9 mouse cellular contexts compared by ENCODE assay signal in genomic region chr2:57102091-57102855, GRCm38 (mm10). TPM values are rescaled to one million over a fixed set of nuclear protein-coding genes. Genes with fewer than 3 reads are reported as not detected.
DNase-seq lines count a peak whose midpoint lies in the region; ATAC-seq and TF ChIP-seq lines count a peak whose summit lies in the region.
"Had no signal": no experiment of that assay in that cellular context is flagged by ENCODE, and none has a peak within 500 bp of the region (broad histone marks: within the 10 kb centered on the region; RNA-seq: fewer than 3 reads in every experiment).

No protein-coding gene starts in this region.

- intact Hi-C loops in heart, postnatal 25 days (cut with DNase I) = no loop called here

- TF ChIP-seq CTCF in cortical plate, adult 2 months (IDR thresholded peaks at IDR 0.05; ENCODE audit: extremely low read depth, insufficient read depth, low read length) = no peak

- peaks cover 77% of the 10 kb centered on the region for H3K27me3 ChIP-seq in heart, embryonic 12.5 days (replicated peaks)
- H3K27me3 ChIP-seq in liver, embryonic 12.5 days (replicated peaks) = peaks cover 85% of the 10 kb centered on the region
- peaks cover 71% of the 10 kb centered on the region for H3K27me3 ChIP-seq in neural tube, embryonic 11.5 days (ENCODE audit: control insufficient read depth, insufficient read depth, low read length)

- DNase-seq in heart, adult 18-20 months = peak; percentile 42 to 55
- no peak for DNase-seq in heart, postnatal 25 days (ENCODE audit: low spot score)
- DNase-seq in neural tube, embryonic 11.5 days (ENCODE audit: low spot score) = peak; percentile 42
- DNase-seq in MN1 (ENCODE audit: low spot score) = no peak

- H3K27ac ChIP-seq in cortical plate, adult 2 months (ENCODE audit: insufficient read depth, low read length) = no peak overlapping the region
- H3K27ac ChIP-seq in heart, embryonic 12.5 days (ENCODE audit: poor library complexity, severe bottlenecking) = no peak overlapping the region
- H3K27ac ChIP-seq in liver, embryonic 12.5 days = no peak overlapping the region
- H3K27ac ChIP-seq in neural tube, embryonic 11.5 days (ENCODE audit: low read depth, low read length) = no peak overlapping the region

- H3K9me3 ChIP-seq in heart, embryonic 12.5 days (replicated peaks) = no peaks in the 10 kb centered on the region
- no peaks in the 10 kb centered on the region for H3K9me3 ChIP-seq in liver, embryonic 12.5 days (replicated peaks)
- H3K9me3 ChIP-seq in neural tube, embryonic 11.5 days (ENCODE audit: control insufficient read depth, low read length) = no peaks in the 10 kb centered on the region

- WGBS in heart, embryonic 12.5 days = under 1% methylated on average over 51 of the region's 51 CpGs
- WGBS in liver, embryonic 12.5 days (ENCODE audit: insufficient replicate concordance) = 3% methylated on average over 51 of the region's 51 CpGs
- 1% methylated on average over 49 of the region's 51 CpGs for WGBS in neural tube, embryonic 11.5 days

- peak overlapping the region; percentile 89 for H3K4me2 ChIP-seq in heart, embryonic 12.5 days
- peak overlapping the region; percentile 53 for H3K4me2 ChIP-seq in liver, embryonic 12.5 days
- peak overlapping the region; percentile 52 for H3K4me2 ChIP-seq in neural tube, embryonic 11.5 days (ENCODE audit: low read depth)

- TF ChIP-seq POLR2A in cortical plate, adult 2 months (IDR thresholded peaks at IDR 0.05; ENCODE audit: extremely low read depth, insufficient read depth, low read length) = no peak

- no peaks in the 10 kb centered on the region for H3K36me3 ChIP-seq in heart, embryonic 12.5 days
- no peaks in the 10 kb centered on the region for H3K36me3 ChIP-seq in liver, embryonic 12.5 days
- no peaks in the 10 kb centered on the region for H3K36me3 ChIP-seq in neural tube, embryonic 11.5 days (ENCODE audit: control insufficient read depth, insufficient read depth, low read length)
- H3K36me3 ChIP-seq: G1E had no signal

- H3K4me1 ChIP-seq in cortical plate, adult 2 months (ENCODE audit: control insufficient read depth, insufficient read depth, low read length) = 0 out of 2 replicates have a peak, but pooled peaks cover 2% of the 10 kb centered on the region
- H3K4me1 ChIP-seq in heart, embryonic 12.5 days (replicated peaks) = peaks cover 23% of the 10 kb centered on the region
- H3K4me1 ChIP-seq in liver, embryonic 12.5 days = peaks cover 9% of the 10 kb centered on the region; the same call in 1 of the 2 replicates
- H3K4me1 ChIP-seq in neural tube, embryonic 11.5 days (ENCODE audit: control insufficient read depth, insufficient read depth, low read length) = peaks cover 8% of the 10 kb centered on the region

- ATAC-seq in heart, embryonic 12.5 days (ENCODE audit: insufficient number of reproducible peaks, low FRiP score) = peak; percentile 42; the same call in 1 of the 2 replicates
- ATAC-seq in liver, embryonic 12.5 days = 0 out of 2 replicates have a peak, but pooled peaks have one; percentile 32
- ATAC-seq in neural tube, embryonic 11.5 days (ENCODE audit: insufficient read depth, low FRiP score, low TSS enrichment) = 0 out of 2 replicates have a peak, but pooled peaks have one; percentile 20
- no peak for ATAC-seq in erythroblast, adult 5-6 weeks (replicated peaks; ENCODE audit: low FRiP score, poor library complexity, severe bottlenecking)

- H3K4me3 ChIP-seq in cortical plate, adult 2 months (ENCODE audit: insufficient read depth, low read length) = peak overlapping the region; percentile 21
- H3K4me3 ChIP-seq in heart, embryonic 12.5 days = peak overlapping the region; percentile 50
- H3K4me3 ChIP-seq in liver, embryonic 12.5 days = peak overlapping the region; percentile 27
- H3K4me3 ChIP-seq in neural tube, embryonic 11.5 days (ENCODE audit: low read depth, low read length) = peak overlapping the region; percentile 33

- H3K9ac ChIP-seq in heart, embryonic 12.5 days = 0 out of 2 replicates have a peak overlapping the region, but pooled peaks have one; percentile 22
- H3K9ac ChIP-seq in liver, embryonic 12.5 days = no peak overlapping the region
- no peak overlapping the region for H3K9ac ChIP-seq in neural tube, embryonic 11.5 days (ENCODE audit: low read length)

RNA-seq across cellular contexts. Expression of gene Nr4a2, which starts 21.5 kb away (rescaled TPM):
- total RNA-seq in heart, adult 18-20 months (2021) = 1 to 10 TPM; 1.7 TPM
- total RNA-seq in heart, postnatal 25 days (2021) = 1 to 10 TPM; 1.3 to 1.8 TPM
- polyA plus RNA-seq in cortical plate, adult 2 months (2012; rRNA removed) = 11.0 and 21.5 TPM in 2 replicates
- polyA plus RNA-seq in heart, embryonic 12.5 days (2016; fragmentation: Nextera tagmentation; extraction: Ambion mirVana) = 3.5 and 3.8 TPM in 2 replicates
- 0.90 and 0.99 TPM in 2 replicates for polyA plus RNA-seq in liver, embryonic 12.5 days (2016; fragmentation: Nextera tagmentation; extraction: Ambion mirVana)
- polyA plus RNA-seq in neural tube, embryonic 11.5 days (2014; fragmentation: Nextera tagmentation; extraction: Ambion mirVana) = 6.0 and 6.1 TPM in 2 replicates
- 1.7 and 2.5 TPM in 2 replicates for total RNA-seq in erythroblast, adult 5-6 weeks (2015; ENCODE audit: low replicate concordance)
- total RNA-seq in erythroblast, adult 5-6 weeks (2017; ENCODE audit: low replicate concordance) = 0.70 and 1.1 TPM in 2 replicates

Comparison
In these comparisons a context has a peak if more than half of its experiments do, and no peak if none do; other contexts are left out.
1. DNase-seq: peak in heart, adult 18-20 months (2 of 2) and neural tube, embryonic 11.5 days (single experiment); none in heart, postnatal 25 days (single experiment) and MN1 (single experiment).
2. Peak in every context shown above with its lines, with median percentiles within 50 percentile points of each other: H3K4me3 ChIP-seq and H3K4me2 ChIP-seq.